Mouse (Mus musculus): ENCODE measurements around the gene Scgn.

Gene Scgn

DNA sequence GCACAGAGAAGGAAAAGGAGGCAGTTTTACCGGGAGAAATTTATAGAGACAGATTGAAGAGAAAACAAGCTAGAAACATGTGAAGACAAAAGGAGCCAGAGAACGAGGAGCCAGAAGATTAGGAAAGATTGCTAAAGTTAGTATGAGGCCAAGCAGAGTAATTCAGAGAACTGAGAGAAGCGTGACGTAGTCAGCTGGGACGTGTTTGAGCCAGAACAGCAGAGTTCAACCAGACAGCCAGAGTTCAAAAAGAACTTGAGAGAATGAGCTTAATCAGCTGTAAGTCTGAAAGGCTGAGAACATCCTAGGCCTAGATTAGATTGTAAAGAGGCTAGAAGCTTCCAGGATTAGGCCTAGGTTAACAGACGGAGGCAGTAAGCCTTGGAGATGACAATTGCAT, 50.7 kb downstream of the Scgn start:
- no peak for DNase-seq (ENCODE audit: low read depth, low spot score)

- no peak for DNase-seq (ENCODE audit: low read depth, low spot score)
These were observed 52.3 kb downstream of the Scgn start for GRCm38 (mm10) chr13:23938699-23939098.

DNA sequence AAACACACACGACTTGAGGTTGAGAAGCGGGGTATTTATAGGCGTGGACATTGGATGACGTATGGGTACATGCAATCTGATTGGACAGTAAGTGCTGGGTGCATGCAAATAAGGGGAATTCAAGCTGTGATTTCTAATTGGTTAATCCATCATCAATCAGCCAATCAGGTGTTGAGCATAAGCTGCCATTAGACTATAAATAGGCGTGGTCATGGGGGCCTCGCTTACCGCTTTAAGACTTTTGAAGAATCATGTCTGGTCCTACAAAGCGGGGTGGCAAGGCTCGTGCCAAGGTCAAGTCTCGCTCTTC, 56.8 kb downstream of the Scgn start, which contains the start of gene Hist1h2aa:
Gene Hist1h2aa, plus strand, starts transcription at position 252 of the 310 bp plus-strand sequence.
- DNase-seq (ENCODE audit: low read depth, low spot score), result no peak

DNA sequence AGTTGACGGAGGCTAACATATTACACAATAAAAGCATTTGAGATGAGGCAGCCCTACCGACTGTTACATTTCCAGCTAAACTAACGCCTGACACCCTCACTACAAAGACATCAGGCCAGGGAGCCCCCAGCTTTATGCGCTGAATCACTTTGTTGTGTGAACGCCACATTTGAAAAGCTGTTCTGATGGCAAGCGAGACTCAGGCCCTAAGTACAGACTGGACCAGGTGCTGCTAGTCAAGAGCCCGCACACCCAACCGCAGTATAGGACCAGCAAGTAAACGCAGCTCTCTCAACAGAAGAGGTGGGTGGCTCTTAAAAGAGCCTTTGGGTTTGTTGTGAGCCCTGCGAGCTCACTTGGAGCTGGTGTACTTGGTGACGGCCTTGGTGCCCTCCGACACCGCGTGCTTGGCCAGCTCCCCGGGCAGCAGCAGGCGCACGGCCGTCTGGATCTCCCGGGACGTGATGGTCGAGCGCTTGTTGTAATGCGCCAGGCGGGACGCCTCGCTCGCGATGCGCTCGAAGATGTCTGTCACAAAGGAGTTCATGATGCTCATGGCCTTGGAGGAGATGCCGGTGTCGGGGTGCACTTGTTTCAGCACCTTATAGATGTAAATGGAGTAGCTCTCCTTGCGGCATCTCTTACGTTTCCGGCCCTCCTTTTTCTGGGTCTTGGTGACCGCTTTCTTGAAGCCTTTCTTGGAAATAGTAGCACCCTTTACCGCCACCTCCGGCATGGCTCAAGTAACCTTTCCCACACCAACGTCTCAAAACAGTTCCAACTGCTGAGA, 57.4 kb downstream of the Scgn start, which contains the start of gene Hist1h2ba:
Gene Hist1h2ba, minus strand, starts transcription at position 736 of the 790 bp plus-strand sequence.
- DNase-seq (ENCODE audit: low read depth, low spot score), result no peak

DNA sequence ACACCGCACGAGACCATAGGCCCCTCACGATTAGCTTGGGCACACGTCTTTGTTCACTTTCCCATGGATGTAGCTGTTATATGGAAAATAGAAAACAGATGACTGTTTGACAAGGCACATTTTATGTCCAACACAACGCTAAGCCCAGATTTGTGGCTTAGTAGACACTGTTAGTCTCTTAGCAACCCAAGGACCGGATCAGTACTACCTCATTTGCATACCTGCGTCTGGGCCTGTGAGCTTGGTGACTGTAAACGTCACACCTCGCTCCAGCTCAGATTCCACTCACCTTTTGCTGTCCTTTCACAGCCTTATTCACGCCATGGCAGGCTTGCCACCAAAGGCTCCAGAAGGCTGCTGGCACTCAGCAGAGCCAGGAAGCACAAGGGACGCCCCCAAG, 60.1 kb downstream of the Scgn start:
- no peak for DNase-seq (ENCODE audit: low read depth, low spot score)

- DNase-seq (ENCODE audit: low read depth, low spot score), result no peak
These were observed 60.6 kb downstream of the Scgn start for GRCm38 (mm10) chr13:23930461-23930860.

GRCm38 (mm10) chr13:23928637-23929036, 62.4 kb downstream of the Scgn start:
- DNase-seq (ENCODE audit: low read depth, low spot score), result no peak

- no peak for DNase-seq (ENCODE audit: low read depth, low spot score)
These were observed 65.2 kb downstream of the Scgn start for GRCm38 (mm10) chr13:23925792-23926191.

DNA sequence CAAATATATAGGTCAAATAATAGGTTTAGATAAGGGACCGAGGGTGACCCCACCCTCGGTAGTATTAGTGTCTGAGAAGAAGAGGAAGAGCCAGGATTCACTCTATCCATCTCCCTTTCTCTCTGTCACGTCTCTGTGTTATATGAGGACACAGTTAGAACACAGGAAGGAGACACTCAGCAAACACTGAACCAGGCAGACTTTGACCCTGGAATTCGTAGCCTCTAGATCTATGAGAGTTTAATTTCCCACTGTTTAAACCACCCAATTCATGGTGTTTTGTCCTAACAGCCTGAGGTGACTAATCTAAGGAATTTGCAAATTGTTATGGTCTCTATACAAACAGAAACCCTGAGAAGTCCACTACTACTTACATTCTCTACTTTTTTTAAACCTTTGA, 73.3 kb downstream of the Scgn start:
- DNase-seq (ENCODE audit: low read depth, low spot score), result no peak

DNA sequence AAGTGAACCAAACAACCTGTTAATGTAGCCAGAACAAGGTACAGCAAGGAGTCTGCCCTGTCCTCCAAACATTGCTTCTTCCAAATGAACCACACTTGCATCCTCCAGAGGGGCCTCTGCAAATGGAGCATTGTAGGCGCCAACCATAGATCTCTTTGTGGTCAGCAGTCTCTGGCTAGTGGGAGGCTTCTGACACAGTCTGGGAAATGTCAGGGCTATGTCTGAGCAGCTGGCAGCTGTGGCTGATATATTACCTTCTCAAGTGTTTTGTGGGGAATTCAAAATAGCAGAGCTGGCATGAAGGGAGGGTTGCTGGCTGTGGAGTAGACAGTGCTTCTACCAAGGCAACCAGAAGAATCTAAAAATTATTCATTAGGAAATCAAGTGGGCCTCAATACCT, 74.9 kb downstream of the Scgn start:
- DNase-seq (ENCODE audit: low read depth, low spot score), result no peak

GRCm38 (mm10) chr13:23914376-23915167, 76.4 kb downstream of the Scgn start, which contains the start of gene Slc17a4:
Gene Slc17a4 (minus strand): TSS chr13:23915009.
- no peak for DNase-seq (ENCODE audit: low read depth, low spot score)

DNA sequence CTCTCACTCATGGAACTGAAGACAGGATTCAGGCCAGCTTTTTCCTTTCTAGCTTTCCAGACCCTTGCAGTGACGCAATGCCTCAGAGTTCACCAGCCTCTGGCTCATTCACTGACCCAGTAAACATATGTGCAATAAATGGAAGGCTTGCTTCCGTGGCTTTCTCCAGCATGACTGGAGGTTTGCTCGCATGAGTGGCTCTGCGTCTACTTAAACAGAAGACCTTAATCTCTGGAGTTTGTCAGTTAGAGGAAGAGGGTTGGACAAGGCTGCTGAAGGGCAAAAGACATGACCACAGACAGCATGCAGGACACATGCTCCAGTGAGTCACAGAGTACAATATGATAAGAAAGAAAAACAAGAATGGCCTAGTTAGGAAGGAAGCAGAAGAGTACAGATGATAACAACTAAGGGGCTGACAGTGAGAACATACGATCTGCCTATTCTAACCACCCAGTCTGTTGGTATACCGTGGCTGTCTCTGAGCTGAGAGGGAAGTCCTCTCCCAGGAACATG, 77.2 kb downstream of the Scgn start:
- DNase-seq (ENCODE audit: low read depth, low spot score), result no peak

DNA sequence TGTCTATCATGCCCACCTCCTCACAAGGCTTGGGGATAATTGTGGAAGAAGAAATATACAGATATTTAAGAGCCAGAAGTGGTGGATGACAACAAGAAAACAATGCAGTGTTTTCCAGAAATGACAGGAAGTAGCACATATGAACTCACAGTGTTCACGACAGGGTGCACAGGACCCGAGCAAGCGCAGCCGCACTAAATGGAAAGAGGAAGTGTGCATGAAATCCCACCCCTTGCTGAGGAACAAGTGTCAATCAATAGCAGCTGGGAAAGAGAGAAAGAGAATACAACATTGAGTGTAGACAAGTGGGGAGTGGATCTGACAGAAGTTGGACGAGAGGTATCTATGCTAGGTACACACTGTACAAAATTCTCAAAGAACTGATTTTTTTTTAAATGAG, 79.7 kb downstream of the Scgn start:
- no peak for DNase-seq (ENCODE audit: low read depth, low spot score)

DNA sequence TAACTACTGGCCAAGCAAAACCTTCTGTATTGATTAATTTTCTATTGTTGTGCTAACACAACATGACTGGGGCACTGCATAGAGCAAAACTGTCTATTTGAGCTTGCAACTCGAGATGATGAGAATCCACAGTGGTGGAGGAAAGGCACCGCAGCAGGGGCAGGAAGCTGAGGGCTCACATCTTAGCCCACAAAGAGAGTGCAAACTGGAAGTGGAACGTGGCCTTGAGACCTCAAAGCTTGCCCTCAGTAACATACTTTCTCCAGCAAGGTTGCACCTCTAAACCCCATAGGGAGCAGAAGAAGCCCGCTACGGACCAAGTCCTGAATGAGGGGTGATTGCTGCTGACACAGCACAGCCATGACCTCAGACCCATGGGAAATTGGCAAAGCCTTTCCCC, 80.9 kb downstream of the Scgn start:
- no peak for DNase-seq (ENCODE audit: low read depth, low spot score)

DNA sequence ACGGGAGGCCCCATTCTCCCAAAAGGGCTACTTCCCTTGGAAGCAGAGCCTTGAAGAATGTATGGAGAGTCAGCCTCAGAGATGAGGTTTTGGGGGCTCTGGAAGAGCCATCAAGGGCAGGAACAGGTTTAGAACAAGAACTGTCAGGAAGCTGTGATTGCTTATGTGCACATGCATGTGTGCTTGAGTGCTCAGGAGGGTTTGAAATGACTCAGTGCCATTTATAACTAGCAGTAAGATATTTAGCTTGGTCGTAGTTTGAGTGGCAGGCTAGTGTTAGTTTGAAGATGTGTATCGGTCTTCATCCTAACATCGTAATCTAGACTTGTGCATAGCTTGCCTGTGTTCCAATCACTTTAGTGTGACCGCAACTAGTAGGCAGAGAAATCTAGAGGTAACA, 84.1 kb downstream of the Scgn start:
- DNase-seq (ENCODE audit: low read depth, low spot score), result no peak

All from CD4-positive helper T cell, adult 2 months (primary cell).